Mouse (Mus musculus) hindbrain, embryonic 12.5 days (tissue): Measurements from ENCODE around the gene Dnah6. TPM values are rescaled to one million over a fixed set of nuclear protein-coding genes. Genes with fewer than 3 reads are reported as not detected.

ENCODE experiments used
- ATAC-seq: fragments of 200-750 bp; cut with Nextera tagmentation; 2 replicates; pipeline ENCODE4 v1.8.0; 2017; ENCODE audit warnings: moderate TSS enrichment; ENCODE audit not compliant: low FRiP score
- H3K27ac ChIP-seq: fragments of 300-500 bp; sonication (generic); 2 replicates; pipeline ENCODE4 v1.5.1; 2016; ENCODE audit warnings: mild to moderate bottlenecking
- H3K27me3 ChIP-seq: fragments of 300-500 bp; sonication (generic); 2 replicates; pipeline ENCODE4 v1.6.1; 2016; ENCODE audit warnings: mild to moderate bottlenecking
- H3K36me3 ChIP-seq: fragments of 300-500 bp; sonication (generic); 2 replicates; pipeline ENCODE4 v1.6.1; 2016; ENCODE audit warnings: mild to moderate bottlenecking
- H3K4me1 ChIP-seq: fragments of 300-500 bp; sonication (generic); 2 replicates; pipeline ENCODE4 v1.6.1; 2016
- H3K4me2 ChIP-seq: fragments of 300-500 bp; sonication (generic); replicated peaks from 2 replicates; pipeline ENCODE4 v1.6.1; 2016; ENCODE audit warnings: mild to moderate bottlenecking
- H3K4me3 ChIP-seq: fragments of 300-500 bp; sonication (generic); 2 replicates; pipeline ENCODE4 v1.5.1; 2016; ENCODE audit warnings: mild to moderate bottlenecking
- H3K9ac ChIP-seq: fragments of 300-500 bp; sonication (generic); 2 replicates; pipeline ENCODE4 v1.6.1; 2016; ENCODE audit warnings: mild to moderate bottlenecking, moderate library complexity
- H3K9me3 ChIP-seq: fragments of 300-500 bp; sonication (generic); replicated peaks from 2 replicates; pipeline ENCODE4 v1.6.1; 2016; ENCODE audit warnings: mild to moderate bottlenecking
- WGBS: fragments of 180-500 bp; shearing (Covaris S2); methylation state at CpG from one replicate; pipeline ENCODE4 v1.1.7; 2016; 5-methylcytosine and 5-hydroxymethylcytosine counted together
- polyA plus RNA-seq: library from polyadenylated mRNA; unstranded; fragments of >200 nt; fragmentation: Nextera tagmentation; extraction: Ambion mirVana; gene quantifications from 2 replicates; pipeline ENCODE4 v1.2.1, GENCODE M21; 2016

Dnah6 gene
- polyA plus RNA-seq, 1 experiment from 2014 or later: 0.50 TPM

GRCm38 (mm10) chr6:73175156-73175555 lies 46.3 kb downstream of the Dnah6 start:
- Histone ChIP-seq H3K4me2 (no peak overlapping the region), H3K4me3 (no peak overlapping the region), H3K9me3 (no peaks in the 10 kb centered on the region), H3K27ac (no peak overlapping the region), H3K36me3 (no peaks in the 10 kb centered on the region), H3K9ac (no peak overlapping the region), H3K27me3 (no peaks in the 10 kb centered on the region), H3K4me1 (no peaks in the 10 kb centered on the region)
- ATAC-seq: no peak
- WGBS: 79% methylated on average over 3 of the region's 3 CpGs

- no peak overlapping the region for H3K9ac ChIP-seq
- WGBS: 82% methylated on average over 3 of the region's 3 CpGs
- H3K36me3 ChIP-seq: no peaks in the 10 kb centered on the region
- no peak overlapping the region for H3K4me3 ChIP-seq
- H3K9me3 ChIP-seq: no peaks in the 10 kb centered on the region
- no peaks in the 10 kb centered on the region for H3K27me3 ChIP-seq
- no peak overlapping the region for H3K27ac ChIP-seq
- no peak overlapping the region for H3K4me2 ChIP-seq
- ATAC-seq: no peak
- no peaks in the 10 kb centered on the region for H3K4me1 ChIP-seq
These were observed 54.2 kb downstream of the Dnah6 start for GRCm38 (mm10) chr6:73167230-73167629.

- WGBS: 81% methylated on average over 1 of the region's 1 CpGs
- Histone ChIP-seq H3K9me3 (no peaks in the 10 kb centered on the region), H3K4me1 (no peaks in the 10 kb centered on the region), H3K9ac (no peak overlapping the region), H3K36me3 (no peaks in the 10 kb centered on the region), H3K27ac (no peak overlapping the region), H3K27me3 (no peaks in the 10 kb centered on the region), H3K4me2 (no peak overlapping the region), H3K4me3 (no peak overlapping the region)
- ATAC-seq: no peak
These were observed 58.5 kb downstream of the Dnah6 start for GRCm38 (mm10) chr6:73162958-73163357.

GRCm38 (mm10) chr6:73161338-73161737 lies 60.1 kb downstream of the Dnah6 start:
- Histone ChIP-seq H3K9ac (no peak overlapping the region), H3K27ac (no peak overlapping the region), H3K27me3 (no peaks in the 10 kb centered on the region), H3K9me3 (no peaks in the 10 kb centered on the region), H3K4me2 (no peak overlapping the region), H3K36me3 (no peaks in the 10 kb centered on the region), H3K4me1 (no peaks in the 10 kb centered on the region), H3K4me3 (no peak overlapping the region)
- WGBS: 94% methylated on average over 4 of the region's 4 CpGs
- ATAC-seq: no peak

GRCm38 (mm10) chr6:73155455-73155854 lies 66.0 kb downstream of the Dnah6 start:
- no peak overlapping the region for H3K27ac ChIP-seq
- no peak overlapping the region for H3K9ac ChIP-seq
- no peaks in the 10 kb centered on the region for H3K36me3 ChIP-seq
- no peak overlapping the region for H3K4me3 ChIP-seq
- H3K9me3 ChIP-seq: no peaks in the 10 kb centered on the region
- no peak overlapping the region for H3K4me2 ChIP-seq
- 79% methylated on average over 2 of the region's 2 CpGs for WGBS
- H3K4me1 ChIP-seq: no peaks in the 10 kb centered on the region
- H3K27me3 ChIP-seq: no peaks in the 10 kb centered on the region
- ATAC-seq: no peak

GRCm38 (mm10) chr6:73153675-73154074 lies 67.8 kb downstream of the Dnah6 start:
- H3K36me3 ChIP-seq: no peaks in the 10 kb centered on the region
- no peak overlapping the region for H3K27ac ChIP-seq
- H3K4me2 ChIP-seq: no peak overlapping the region
- no peaks in the 10 kb centered on the region for H3K27me3 ChIP-seq
- WGBS: 0% methylated on average over 1 of the region's 1 CpGs
- H3K9ac ChIP-seq: no peak overlapping the region
- no peaks in the 10 kb centered on the region for H3K9me3 ChIP-seq
- ATAC-seq: peak; percentile 67
- no peaks in the 10 kb centered on the region for H3K4me1 ChIP-seq
- H3K4me3 ChIP-seq: no peak overlapping the region

- no peak for ATAC-seq
- Histone ChIP-seq H3K4me3 (no peak overlapping the region), H3K36me3 (no peaks in the 10 kb centered on the region), H3K9me3 (no peaks in the 10 kb centered on the region), H3K27ac (no peak overlapping the region), H3K9ac (no peak overlapping the region), H3K27me3 (no peaks in the 10 kb centered on the region), H3K4me2 (no peak overlapping the region), H3K4me1 (no peaks in the 10 kb centered on the region)
- WGBS: 94% methylated on average over 7 of the region's 7 CpGs
These were observed 78.0 kb downstream of the Dnah6 start for GRCm38 (mm10) chr6:73143403-73143802.

- Histone ChIP-seq H3K4me1 (no peaks in the 10 kb centered on the region), H3K9ac (no peak overlapping the region), H3K27ac (no peak overlapping the region), H3K36me3 (no peaks in the 10 kb centered on the region), H3K27me3 (no peaks in the 10 kb centered on the region), H3K4me2 (no peak overlapping the region), H3K9me3 (no peaks in the 10 kb centered on the region), H3K4me3 (no peak overlapping the region)
- WGBS: 86% methylated on average over 4 of the region's 4 CpGs
- ATAC-seq: no peak
These were observed 78.7 kb downstream of the Dnah6 start for GRCm38 (mm10) chr6:73142776-73143175.

- Histone ChIP-seq H3K27ac (no peak overlapping the region), H3K9ac (no peak overlapping the region), H3K4me1 (no peaks in the 10 kb centered on the region), H3K9me3 (no peaks in the 10 kb centered on the region), H3K36me3 (no peaks in the 10 kb centered on the region), H3K4me2 (no peak overlapping the region), H3K27me3 (no peaks in the 10 kb centered on the region), H3K4me3 (no peak overlapping the region)
- WGBS: 92% methylated on average over 3 of the region's 3 CpGs
- no peak for ATAC-seq
These were observed 80.6 kb downstream of the Dnah6 start for GRCm38 (mm10) chr6:73140836-73141235.

- 50% methylated on average over 5 of the region's 5 CpGs for WGBS
- H3K27me3 ChIP-seq: no peaks in the 10 kb centered on the region
- no peaks in the 10 kb centered on the region for H3K36me3 ChIP-seq
- no peak overlapping the region for H3K4me2 ChIP-seq
- no peaks in the 10 kb centered on the region for H3K9me3 ChIP-seq
- H3K9ac ChIP-seq: no peak overlapping the region
- no peaks in the 10 kb centered on the region for H3K4me1 ChIP-seq
- no peak overlapping the region for H3K4me3 ChIP-seq
- no peak for ATAC-seq
- H3K27ac ChIP-seq: no peak overlapping the region
These were observed 88.7 kb downstream of the Dnah6 start for GRCm38 (mm10) chr6:73132784-73133183.

- Histone ChIP-seq H3K27ac (no peak overlapping the region), H3K4me3 (no peak overlapping the region), H3K27me3 (no peaks in the 10 kb centered on the region), H3K36me3 (no peaks in the 10 kb centered on the region), H3K9ac (no peak overlapping the region), H3K4me1 (no peaks in the 10 kb centered on the region), H3K9me3 (no peaks in the 10 kb centered on the region), H3K4me2 (no peak overlapping the region)
- no peak for ATAC-seq
- WGBS: 86% methylated on average over 9 of the region's 9 CpGs
These were observed 93.9 kb downstream of the Dnah6 start for GRCm38 (mm10) chr6:73127594-73127993.

- Histone ChIP-seq H3K4me3 (no peak overlapping the region), H3K4me2 (no peak overlapping the region), H3K4me1 (no peaks in the 10 kb centered on the region), H3K27ac (no peak overlapping the region), H3K9me3 (no peaks in the 10 kb centered on the region), H3K27me3 (no peaks in the 10 kb centered on the region), H3K36me3 (no peaks in the 10 kb centered on the region), H3K9ac (no peak overlapping the region)
- no peak for ATAC-seq
- WGBS: 88% methylated on average over 11 of the region's 11 CpGs
These were observed 101.1 kb downstream of the Dnah6 start for GRCm38 (mm10) chr6:73120348-73120747.

- Histone ChIP-seq H3K9ac (no peak overlapping the region), H3K27me3 (no peaks in the 10 kb centered on the region), H3K9me3 (no peaks in the 10 kb centered on the region), H3K4me2 (no peak overlapping the region), H3K27ac (no peak overlapping the region), H3K4me3 (no peak overlapping the region), H3K4me1 (no peaks in the 10 kb centered on the region), H3K36me3 (no peaks in the 10 kb centered on the region)
- WGBS: 76% methylated on average over 2 of the region's 2 CpGs
- ATAC-seq: no peak
These were observed 107.6 kb downstream of the Dnah6 start for GRCm38 (mm10) chr6:73113898-73114297.

GRCm38 (mm10) chr6:73113365-73113764 lies 108.1 kb downstream of the Dnah6 start:
- no peak overlapping the region for H3K4me2 ChIP-seq
- no peak overlapping the region for H3K27ac ChIP-seq
- no peaks in the 10 kb centered on the region for H3K9me3 ChIP-seq
- WGBS: 80% methylated on average over 2 of the region's 2 CpGs
- H3K4me3 ChIP-seq: no peak overlapping the region
- no peaks in the 10 kb centered on the region for H3K4me1 ChIP-seq
- no peak for ATAC-seq
- no peaks in the 10 kb centered on the region for H3K36me3 ChIP-seq
- no peaks in the 10 kb centered on the region for H3K27me3 ChIP-seq
- no peak overlapping the region for H3K9ac ChIP-seq
